Mouse (Mus musculus) adrenal gland, postnatal 10 days (tissue): ENCODE results near the gene Mecr. TPM values are rescaled to one million over a fixed set of nuclear protein-coding genes. Genes with fewer than 3 reads are reported as not detected.
A peak's percentile ranks its signal among the peaks of the same experiment; 100 is the strongest.

Source experiments
- DNase-seq: peaks from one replicate; pipeline ENCODE4 v3.0.0; 2021; ENCODE audit warnings: mixed read lengths
- total RNA-seq, 2 experiments: library from RNA; stranded (reverse); gene quantifications; 2 replicates each; pipeline ENCODE4 v1.2.3; 2021

Mecr gene
- total RNA-seq, 2 experiments from 2014 or later: 144 to 154 TPM

GRCm38 (mm10) chr4:131890692-131891091 lies 47.4 kb downstream of the Mecr start:
- DNase-seq: no peak

GRCm38 (mm10) chr4:131897109-131897508 lies 53.8 kb downstream of the Mecr start:
- no peak for DNase-seq

DNA sequence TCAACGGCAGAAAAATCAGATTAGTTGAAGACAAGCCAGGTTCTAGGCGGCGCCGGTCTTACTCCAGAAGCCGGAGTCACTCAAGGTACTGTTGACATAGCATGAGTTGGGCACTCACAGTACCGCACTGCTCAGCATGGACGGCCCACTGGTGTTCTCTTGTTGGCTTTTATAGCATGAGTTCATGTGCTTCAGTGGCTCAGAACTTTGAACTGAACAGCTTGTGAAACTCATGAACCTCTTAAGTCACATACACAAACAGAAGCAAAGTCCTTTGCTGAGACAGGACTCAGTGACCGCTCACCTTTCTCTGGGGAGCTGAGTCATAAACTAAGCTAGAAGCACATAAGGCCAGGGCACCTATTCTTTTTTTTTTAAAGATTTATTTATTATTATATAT lies 54.5 kb downstream of the Mecr start:
- no peak for DNase-seq

DNA sequence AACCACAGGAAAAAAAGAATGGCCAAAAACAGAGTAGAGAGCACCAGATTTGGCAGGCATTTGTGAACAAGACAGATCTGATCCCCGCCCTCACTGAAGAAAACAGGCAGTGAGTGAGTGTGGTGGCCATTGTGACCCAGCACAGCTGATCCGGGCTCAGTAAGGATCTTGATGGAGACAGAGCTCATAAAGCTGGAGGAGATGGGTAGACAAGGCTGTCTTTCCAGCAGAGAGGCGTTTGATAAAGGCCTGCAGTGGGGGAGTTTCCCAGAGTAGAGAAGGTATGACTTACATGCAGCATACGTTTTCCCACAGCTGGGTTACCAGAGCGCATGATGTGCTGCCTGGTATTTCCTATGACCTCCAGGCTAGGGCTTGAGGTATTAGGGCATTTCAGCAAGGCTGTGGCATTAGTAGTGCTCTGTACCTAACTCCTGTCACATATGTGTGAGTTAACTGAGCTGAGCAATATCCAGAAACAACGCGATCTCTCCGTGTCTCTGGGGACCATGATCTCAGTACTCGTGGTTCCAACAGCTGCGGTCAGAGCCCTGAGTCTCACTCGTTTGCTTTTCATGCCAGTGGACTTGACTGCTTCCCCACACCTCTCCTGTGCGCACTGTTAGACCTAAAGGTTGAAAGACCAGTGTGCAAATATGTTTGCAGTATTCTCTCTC lies 55.4 kb downstream of the Mecr start:
- no peak for DNase-seq

GRCm38 (mm10) chr4:131899180-131899554 lies 55.9 kb downstream of the Mecr start:
- no peak for DNase-seq

- DNase-seq: no peak
Observed at GRCm38 (mm10) chr4:131901090-131901489, 57.8 kb downstream of the Mecr start.

GRCm38 (mm10) chr4:131904478-131904877 lies 61.2 kb downstream of the Mecr start:
- DNase-seq: peak; percentile 67

GRCm38 (mm10) chr4:131906423-131906822 lies 63.2 kb downstream of the Mecr start:
- DNase-seq: no peak

DNA sequence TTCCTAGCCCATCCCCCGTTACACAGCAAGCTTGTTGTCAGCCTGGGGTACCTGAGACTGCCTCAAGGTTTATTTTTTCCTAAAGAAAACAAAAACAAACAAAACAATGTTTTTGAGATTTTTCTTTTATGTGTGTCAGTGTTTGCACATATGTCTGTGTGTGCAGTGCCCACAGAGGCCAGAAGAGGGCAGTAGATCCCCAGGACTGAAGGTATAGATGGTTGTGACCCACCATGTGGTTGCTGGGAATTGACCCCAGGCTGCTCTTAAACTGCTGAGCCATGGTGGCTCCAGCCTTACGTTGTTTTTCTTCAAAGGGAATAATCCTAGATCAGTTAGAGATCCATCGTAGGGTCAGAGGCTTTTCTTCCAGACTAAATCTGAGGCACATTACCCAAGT lies 64.6 kb downstream of the Mecr start:
- no peak for DNase-seq

DNA sequence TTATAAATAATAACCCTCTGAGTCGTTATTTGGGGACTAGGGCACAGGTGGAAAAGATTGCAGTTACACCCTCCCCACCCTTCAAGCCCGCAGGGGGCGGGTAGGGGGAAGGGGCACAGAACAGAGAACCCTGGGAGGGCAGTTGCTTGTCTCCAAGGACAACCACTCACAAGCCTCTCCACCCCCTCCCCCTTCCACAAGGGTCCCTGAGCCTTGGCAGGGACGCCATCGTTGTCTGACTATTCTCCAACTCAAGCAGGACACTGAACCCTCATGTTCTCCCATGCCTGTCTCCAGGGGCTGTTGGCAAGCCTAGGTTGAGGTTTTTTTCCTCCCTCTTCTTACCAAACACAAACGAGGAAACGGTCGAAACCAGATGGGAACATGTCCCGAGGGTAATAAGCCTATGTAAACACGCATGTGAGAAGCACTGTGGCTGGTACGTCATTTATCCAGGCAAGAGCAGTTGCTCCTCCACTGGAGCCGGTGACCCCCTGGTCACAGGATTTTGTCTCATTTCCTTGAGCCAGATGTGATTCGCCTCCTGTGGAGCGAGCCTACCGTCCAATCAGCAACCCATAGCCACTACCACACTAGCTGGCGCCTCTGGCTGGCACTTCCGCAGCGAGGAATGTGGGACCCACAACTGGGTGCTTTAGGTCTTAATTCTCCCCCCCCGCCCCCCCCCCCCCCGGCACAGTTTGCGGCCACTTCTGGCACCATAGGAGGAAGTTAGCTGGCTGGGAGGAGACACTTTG lies 67.1 kb downstream of the Mecr start:
- no peak for DNase-seq

DNA sequence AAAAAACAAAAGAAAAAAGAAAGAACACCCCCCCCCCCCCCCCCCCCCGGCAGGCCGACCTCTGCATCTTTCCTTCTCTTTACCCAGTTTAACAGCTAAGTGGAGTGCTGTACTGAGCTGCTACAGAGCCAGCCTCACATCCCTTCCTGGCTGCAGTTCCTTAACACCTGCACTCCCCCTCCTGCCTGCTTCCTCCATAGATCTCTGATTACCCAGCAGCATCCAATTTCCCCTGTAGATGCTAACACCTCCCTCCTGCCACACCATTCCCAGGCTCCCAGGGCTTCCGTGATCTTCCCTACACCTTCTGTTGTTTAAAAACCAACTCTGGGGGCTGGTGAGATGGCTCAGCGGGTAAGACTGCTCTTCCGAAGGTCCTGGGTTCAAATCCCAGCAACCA lies 68.3 kb downstream of the Mecr start:
- DNase-seq: no peak

DNA sequence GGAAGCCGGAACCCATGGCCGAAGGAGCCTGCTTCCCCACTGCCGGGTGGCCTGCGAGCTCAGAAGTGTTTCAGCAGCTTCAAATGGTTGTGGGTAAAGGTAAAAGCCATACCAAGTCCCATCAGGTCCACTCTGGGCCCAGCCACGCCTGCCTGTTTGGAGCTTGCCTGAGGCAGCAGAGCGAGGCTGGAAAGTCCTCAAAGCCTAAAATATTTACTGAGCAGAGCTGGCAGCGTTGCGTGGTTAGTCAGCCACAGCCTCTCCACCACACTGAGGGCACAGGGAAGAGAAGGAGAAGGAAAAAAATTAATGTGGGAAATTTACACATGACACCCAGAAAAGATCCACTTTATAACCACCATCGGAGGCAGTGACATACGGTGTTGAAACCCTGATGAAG lies 70.3 kb downstream of the Mecr start:
- no peak for DNase-seq

- DNase-seq: no peak
Observed at GRCm38 (mm10) chr4:131914046-131914643, 70.9 kb downstream of the Mecr start.

DNA sequence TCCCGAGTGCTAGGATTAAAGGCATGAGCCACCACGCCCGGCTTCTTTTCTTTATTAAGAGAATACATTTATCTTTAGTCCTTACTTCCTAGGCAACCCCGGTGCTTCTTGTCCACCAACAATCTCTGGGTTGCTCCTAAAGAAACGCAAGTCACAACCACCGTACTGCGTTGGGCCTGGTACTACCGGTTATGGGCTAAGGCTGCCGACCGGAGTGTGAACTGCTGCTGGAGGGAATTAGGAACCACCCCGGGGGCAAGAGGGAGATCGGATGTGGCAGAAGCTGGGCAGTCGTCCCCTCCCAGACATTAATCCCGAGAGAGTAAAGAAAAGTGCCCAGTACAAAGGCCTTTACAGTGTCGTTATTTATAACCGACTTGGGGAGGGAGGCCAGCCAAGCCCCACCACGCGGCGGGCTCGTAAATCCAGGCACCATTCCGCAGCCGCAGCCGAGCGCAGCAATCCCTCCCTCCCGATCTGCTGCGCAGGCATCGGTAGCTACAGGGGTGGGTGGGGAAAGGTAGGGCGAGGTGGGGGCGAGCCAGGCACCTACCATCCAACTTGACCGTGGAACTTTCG lies 71.7 kb downstream of the Mecr start:
- no peak for DNase-seq

DNA sequence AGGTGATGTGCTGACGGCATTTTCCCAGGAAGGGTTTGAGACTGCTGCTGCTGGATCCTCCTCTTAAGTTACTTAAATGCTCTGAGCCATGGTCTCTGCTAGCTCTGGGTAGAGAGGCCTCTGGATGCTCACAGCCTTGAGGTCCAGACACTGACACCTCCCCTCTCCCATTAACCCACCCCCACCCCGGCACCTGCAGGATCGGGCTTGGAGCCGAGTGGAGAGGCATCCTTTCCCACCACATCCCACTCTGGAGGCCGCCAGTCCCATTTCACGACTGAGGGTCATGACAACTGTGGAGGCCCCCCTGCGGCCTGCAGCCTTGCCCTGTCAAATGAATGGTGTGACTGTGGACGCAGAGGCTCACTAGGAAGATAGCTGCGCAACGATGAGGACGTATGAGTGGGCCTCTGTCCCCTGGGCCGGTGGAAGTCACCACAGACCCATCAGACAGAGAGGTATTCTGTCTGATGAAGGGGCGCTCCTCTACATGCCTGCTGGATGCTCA lies 72.6 kb downstream of the Mecr start:
- no peak for DNase-seq

GRCm38 (mm10) chr4:131916425-131916824 lies 73.2 kb downstream of the Mecr start:
- DNase-seq: peak; percentile 90

- no peak for DNase-seq
Observed at GRCm38 (mm10) chr4:131917010-131917555, 73.8 kb downstream of the Mecr start.

Other genes starting within 250 kb of the Mecr start
- 10 to 100 TPM; 27.0 to 33.8 TPM for gene Ptpru, start 5.2 kb upstream of the Mecr start, total RNA-seq
- 10 to 100 TPM; 65.9 to 68.7 TPM for gene Srsf4, start 30.1 kb downstream of the Mecr start, total RNA-seq
- gene Tmem200b, start 78.3 kb downstream of the Mecr start, total RNA-seq: 1 to 10 TPM; 7.4 to 9.4 TPM
- gene Gm10300, start 231.2 kb downstream of the Mecr start, total RNA-seq: under 1 TPM; 0.15 to 0.55 TPM
- gene Epb41, start 231.9 kb downstream of the Mecr start, total RNA-seq: 10 to 100 TPM; 77.8 to 79.6 TPM